In genomic region chr1:74055552-74055951, GRCm38 (mm10) we compare ENCODE assay signal across 24 mouse cellular contexts.
DNase-seq lines count a peak whose midpoint lies in the region; ATAC-seq and TF ChIP-seq lines count a peak whose summit lies in the region.
"Had no signal": no experiment of that assay in that cellular context is flagged by ENCODE, and none has a peak within 500 bp of the region (broad histone marks: within the 10 kb centered on the region; RNA-seq: fewer than 3 reads in every experiment).

No protein-coding gene starts in this region.

- H3K4me1 ChIP-seq in heart, embryonic 13.5 days: peaks cover 95% of the 10 kb centered on the region
- peaks cover 24% of the 10 kb centered on the region for H3K4me1 ChIP-seq in heart, adult 2 months (ENCODE audit: control insufficient read depth, insufficient read depth, low read length)
- peaks cover 75% of the 10 kb centered on the region for H3K4me1 ChIP-seq in kidney, adult 2 months (ENCODE audit: control insufficient read depth, insufficient read depth, low read length)
- H3K4me1 ChIP-seq: midbrain, embryonic 13.5 days had no signal

- TF ChIP-seq POLR2A in heart, adult 2 months (IDR thresholded peaks at IDR 0.05; ENCODE audit: insufficient read depth, low read depth, low read length): no peak
- no peak for TF ChIP-seq POLR2A in kidney, adult 2 months (IDR thresholded peaks at IDR 0.05; ENCODE audit: low read depth, low read length)

- 69% methylated on average over 4 of the region's 4 CpGs for WGBS in heart, embryonic 13.5 days
- WGBS in heart, adult 2 months: 77% methylated on average over 4 of the region's 4 CpGs
- WGBS in kidney, adult 2 months: 60% methylated on average over 4 of the region's 4 CpGs

- TF ChIP-seq EP300 in heart, adult 2 months (IDR thresholded peaks at IDR 0.05; ENCODE audit: insufficient read depth, low read depth, low read length): no peak

- H3K36me3 ChIP-seq in heart, embryonic 13.5 days: no peaks in the 10 kb centered on the region
- no peaks in the 10 kb centered on the region for H3K36me3 ChIP-seq in heart, adult 2 months (ENCODE audit: control insufficient read depth, insufficient read depth, low read length)
- H3K36me3 ChIP-seq in kidney, adult 2 months (ENCODE audit: control insufficient read depth, insufficient read depth, low read length): no peaks in the 10 kb centered on the region
- H3K36me3 ChIP-seq: G1E; intestine, embryonic 15.5 days; liver, embryonic 15.5 days; midbrain, embryonic 13.5 days had no signal

- H3K4me2 ChIP-seq in heart, embryonic 13.5 days: no peak overlapping the region
- H3K4me2 ChIP-seq: intestine, embryonic 15.5 days; limb, embryonic 12.5 days; liver, embryonic 15.5 days; lung, embryonic 14.5 days; midbrain, embryonic 13.5 days had no signal

- peak overlapping the region; percentile 97 for H3K27ac ChIP-seq in heart, embryonic 13.5 days (replicated peaks)
- H3K27ac ChIP-seq in heart, adult 2 months: no peak overlapping the region
- H3K27ac ChIP-seq in kidney, adult 2 months (ENCODE audit: insufficient read depth, low read depth, low read length): 0 out of 2 replicates have a peak overlapping the region, but pooled peaks have one; percentile 11
- H3K27ac ChIP-seq: hindbrain, postnatal 0 days; intestine, embryonic 15.5 days; liver, embryonic 15.5 days; midbrain, embryonic 13.5 days had no signal

- H3K9me3 ChIP-seq in heart, embryonic 13.5 days: no peaks in the 10 kb centered on the region
- H3K9me3 ChIP-seq: G1E; intestine, embryonic 15.5 days; limb, embryonic 12.5 days; liver, embryonic 15.5 days; megakaryocyte, embryonic 14.5 days; midbrain, embryonic 13.5 days had no signal

- H3K79me2 ChIP-seq in heart, adult 2 months (replicated peaks; ENCODE audit: control insufficient read depth, insufficient read depth, low read length): peaks cover 3% of the 10 kb centered on the region

- no peak for TF ChIP-seq CTCF in heart, adult 2 months (IDR thresholded peaks at IDR 0.05)
- no peak for TF ChIP-seq CTCF in kidney, adult 2 months (conservative IDR thresholded peaks at IDR 0.05; ENCODE audit: insufficient read depth, insufficient read length, low read depth, low read length)

- no peak for DNase-seq in heart, adult 2 months
- no peak for DNase-seq in kidney, adult 2 months
- no peak for DNase-seq in kidney, adult 18-20 months
- no peak for DNase-seq in adrenal gland, postnatal 25 days
- DNase-seq: adrenal gland, adult 8-10 months; cerebellum, adult 8-10 months; cerebellum, postnatal 25 days; kidney, adult 9 months; kidney, postnatal 10 days; layer of hippocampus, adult 9-11 months; lung, embryonic 14.5 days; thymus, adult 2 months; thymus, postnatal 4 days had no signal

- peak overlapping the region; percentile 12; the same call in 1 of the 2 replicates for H3K9ac ChIP-seq in heart, embryonic 13.5 days
- no peak overlapping the region for H3K9ac ChIP-seq in heart, adult 2 months (ENCODE audit: low read depth, low read length)
- H3K9ac ChIP-seq: intestine, embryonic 15.5 days; limb, embryonic 12.5 days; liver, embryonic 15.5 days; lung, embryonic 14.5 days; midbrain, embryonic 13.5 days had no signal

- intact Hi-C loops in heart, adult 2 months (cut with DNase I): no loop called here

- H3K4me3 ChIP-seq in heart, embryonic 13.5 days: no peak overlapping the region
- H3K4me3 ChIP-seq in heart, adult 2 months: no peak overlapping the region
- no peak overlapping the region for H3K4me3 ChIP-seq in kidney, adult 2 months (ENCODE audit: insufficient read depth, low read depth, low read length)
- H3K4me3 ChIP-seq: intestine, embryonic 15.5 days; limb, embryonic 12.5 days; liver, embryonic 15.5 days; megakaryocyte, embryonic 14.5 days; midbrain, embryonic 13.5 days had no signal

- no peaks in the 10 kb centered on the region for H3K27me3 ChIP-seq in heart, embryonic 13.5 days (replicated peaks)
- H3K27me3 ChIP-seq in heart, adult 2 months (ENCODE audit: control insufficient read depth, insufficient read depth, low read length): no peaks in the 10 kb centered on the region
- H3K27me3 ChIP-seq in kidney, adult 2 months (replicated peaks; ENCODE audit: control insufficient read depth, insufficient read depth, low read length): no peaks in the 10 kb centered on the region
- H3K27me3 ChIP-seq: intestine, embryonic 15.5 days; limb, embryonic 12.5 days; liver, embryonic 15.5 days; midbrain, embryonic 13.5 days had no signal

- ATAC-seq in heart, embryonic 13.5 days (ENCODE audit: extremely low read depth, insufficient number of reproducible peaks, low FRiP score, low TSS enrichment): no peak
- peak; percentile 68 for ATAC-seq in granulocyte monocyte progenitor cell, adult 5-6 weeks (replicated peaks; ENCODE audit: poor library complexity, severe bottlenecking)
- peak; percentile 59 for ATAC-seq in megakaryocyte progenitor cell, adult 5-6 weeks (replicated peaks; ENCODE audit: poor library complexity)
- ATAC-seq: forebrain, embryonic 14.5 days; hindbrain, postnatal 0 days; intestine, embryonic 15.5 days; midbrain, embryonic 13.5 days had no signal
